Mouse (Mus musculus): ENCODE results near the gene Zfp292. TPM values are rescaled to one million over a fixed set of nuclear protein-coding genes. Genes with fewer than 3 reads are reported as not detected.
A peak's percentile ranks its signal among the peaks of the same experiment; 100 is the strongest.
"Not testable (repeated sequence)": the region's sequence is repeated elsewhere in the genome, so short reads cannot be mapped to it uniquely, and the experiment has no call there.

Zfp292 gene
- total RNA-seq (2021) (10 to 100 TPM; 14.0 to 15.7 TPM), polyA plus RNA-seq (2012; rRNA removed) (1.7 and 3.9 TPM in 2 replicates)
- long read RNA-seq, full-length matches to known transcripts = 1 of 4 reads
- long read RNA-seq, partial matches to known transcripts = 0 of 4 reads
- long read RNA-seq, other reads (novel, unspliced or antisense) = 3 of 4 reads

- whole genome bisulfite sequencing = under 1% methylated on average over 44 of the region's 44 CpGs
- Histone ChIP-seq H3K4me3 (peak within 1 kb of the TSS; percentile 58), H3K79me2 (replicated peaks; ENCODE audit: control insufficient read depth, insufficient read depth, low read length) (peaks cover 6% of the 10 kb centered on the region; the same call in 1 of the 2 replicates), H3K9ac (ENCODE audit: low read depth, low read length) (peak within 1 kb of the TSS; percentile 91), H3K36me3 (ENCODE audit: control insufficient read depth, insufficient read depth, low read length) (peaks cover 8% of the 10 kb centered on the region), H3K27me3 (ENCODE audit: control insufficient read depth, insufficient read depth, low read length) (no peaks in the 10 kb centered on the region), H3K4me1 (ENCODE audit: control insufficient read depth, insufficient read depth, low read length) (peaks cover 3% of the 10 kb centered on the region), H3K27ac (peak within 1 kb of the TSS; percentile 83)
- peak; percentile 93 to 96 for DNase-seq
- TF ChIP-seq POLR2A (IDR thresholded peaks at IDR 0.05; ENCODE audit: insufficient read depth, low read depth, low read length) (peak; percentile 82), EP300 (IDR thresholded peaks at IDR 0.05; ENCODE audit: insufficient read depth, low read depth, low read length) (0 out of 2 replicates have a peak, but pooled peaks have one; percentile 55), CTCF (IDR thresholded peaks at IDR 0.05) (no peak)
- intact Hi-C loops (cut with DNase I) = loop anchor here (5.0 to 10.0 kb wide), 2 partner anchors 61 to 328 kb away; partner anchors contain the start of gene Akirin2
Measured at GRCm38 (mm10) chr4:34882818-34883217, at the start of gene Zfp292. TSS of gene Zfp292 (minus strand) at chr4:34882960.

GRCm38 (mm10) chr4:34928386-34928785, 45.6 kb upstream of the Zfp292 start:
- 75% methylated on average over 7 of the region's 7 CpGs for WGBS
- H3K4me1 ChIP-seq (ENCODE audit: control insufficient read depth, insufficient read depth, low read length); H3K4me3 ChIP-seq; DNase-seq; H3K27ac ChIP-seq; H3K9ac ChIP-seq (ENCODE audit: low read depth, low read length); intact Hi-C loops (cut with DNase I); H3K27me3 ChIP-seq (ENCODE audit: control insufficient read depth, insufficient read depth, low read length); H3K79me2 ChIP-seq (replicated peaks; ENCODE audit: control insufficient read depth, insufficient read depth, low read length); H3K36me3 ChIP-seq (ENCODE audit: control insufficient read depth, insufficient read depth, low read length): not testable (repeated sequence)

- H3K9ac ChIP-seq (ENCODE audit: low read depth, low read length) = no peak overlapping the region
- no peaks in the 10 kb centered on the region for H3K4me1 ChIP-seq (ENCODE audit: control insufficient read depth, insufficient read depth, low read length)
- no peaks in the 10 kb centered on the region for H3K79me2 ChIP-seq (replicated peaks; ENCODE audit: control insufficient read depth, insufficient read depth, low read length)
- no peak overlapping the region for H3K27ac ChIP-seq
- intact Hi-C loops (cut with DNase I) = loop anchor here (2.0 to 5.0 kb wide), 2 partner anchors 138 to 220 kb away; no protein-coding TSS in a partner anchor
- no peaks in the 10 kb centered on the region for H3K36me3 ChIP-seq (ENCODE audit: control insufficient read depth, insufficient read depth, low read length)
- WGBS = 53% methylated on average over 6 of the region's 6 CpGs
- no peak overlapping the region for H3K4me3 ChIP-seq
- peak; percentile 79 for TF ChIP-seq CTCF (IDR thresholded peaks at IDR 0.05)
- peak; percentile 85 for TF ChIP-seq EP300 (IDR thresholded peaks at IDR 0.05; ENCODE audit: insufficient read depth, low read depth, low read length)
- TF ChIP-seq POLR2A (IDR thresholded peaks at IDR 0.05; ENCODE audit: insufficient read depth, low read depth, low read length) = no peak
- DNase-seq = peak in 1 of 2 experiments; percentile 28
- no peaks in the 10 kb centered on the region for H3K27me3 ChIP-seq (ENCODE audit: control insufficient read depth, insufficient read depth, low read length)
Measured at GRCm38 (mm10) chr4:34922177-34922870, 39.6 kb upstream of the Zfp292 start.

GRCm38 (mm10) chr4:34917400-34917799, 34.6 kb upstream of the Zfp292 start:
- WGBS = 76% methylated on average over 7 of the region's 7 CpGs
- no peak for DNase-seq
- H3K9ac ChIP-seq (ENCODE audit: low read depth, low read length) = no peak overlapping the region
- H3K27me3 ChIP-seq (ENCODE audit: control insufficient read depth, insufficient read depth, low read length) = no peaks in the 10 kb centered on the region; the same call in 1 of the 2 replicates
- no peak for TF ChIP-seq POLR2A (IDR thresholded peaks at IDR 0.05; ENCODE audit: insufficient read depth, low read depth, low read length)
- no peaks in the 10 kb centered on the region for H3K79me2 ChIP-seq (replicated peaks; ENCODE audit: control insufficient read depth, insufficient read depth, low read length)
- H3K36me3 ChIP-seq (ENCODE audit: control insufficient read depth, insufficient read depth, low read length) = no peaks in the 10 kb centered on the region
- intact Hi-C loops (cut with DNase I) = no loop called here
- H3K27ac ChIP-seq = no peak overlapping the region
- no peak overlapping the region for H3K4me3 ChIP-seq
- no peaks in the 10 kb centered on the region for H3K4me1 ChIP-seq (ENCODE audit: control insufficient read depth, insufficient read depth, low read length)

- Histone ChIP-seq H3K4me3 (no peak overlapping the region), H3K27me3 (ENCODE audit: control insufficient read depth, insufficient read depth, low read length) (no peaks in the 10 kb centered on the region; the same call in 1 of the 2 replicates), H3K79me2 (replicated peaks; ENCODE audit: control insufficient read depth, insufficient read depth, low read length) (no peaks in the 10 kb centered on the region), H3K4me1 (ENCODE audit: control insufficient read depth, insufficient read depth, low read length) (no peaks in the 10 kb centered on the region), H3K27ac (no peak overlapping the region), H3K9ac (ENCODE audit: low read depth, low read length) (no peak overlapping the region), H3K36me3 (ENCODE audit: control insufficient read depth, insufficient read depth, low read length) (no peaks in the 10 kb centered on the region)
- WGBS = 76% methylated on average over 3 of the region's 3 CpGs
- TF ChIP-seq CTCF (IDR thresholded peaks at IDR 0.05) = no peak
- TF ChIP-seq EP300 (IDR thresholded peaks at IDR 0.05; ENCODE audit: insufficient read depth, low read depth, low read length) = no peak
- TF ChIP-seq POLR2A (IDR thresholded peaks at IDR 0.05; ENCODE audit: insufficient read depth, low read depth, low read length) = no peak
- intact Hi-C loops (cut with DNase I) = no loop called here
- no peak for DNase-seq
Measured at GRCm38 (mm10) chr4:34912171-34912570, 29.4 kb upstream of the Zfp292 start.

- H3K9ac ChIP-seq (ENCODE audit: low read depth, low read length) = no peak overlapping the region
- no peak for TF ChIP-seq CTCF (IDR thresholded peaks at IDR 0.05)
- no peak for TF ChIP-seq POLR2A (IDR thresholded peaks at IDR 0.05; ENCODE audit: insufficient read depth, low read depth, low read length)
- TF ChIP-seq EP300 (IDR thresholded peaks at IDR 0.05; ENCODE audit: insufficient read depth, low read depth, low read length) = no peak
- no peaks in the 10 kb centered on the region for H3K79me2 ChIP-seq (replicated peaks; ENCODE audit: control insufficient read depth, insufficient read depth, low read length)
- H3K27ac ChIP-seq = no peak overlapping the region
- no peak for DNase-seq
- H3K4me1 ChIP-seq (ENCODE audit: control insufficient read depth, insufficient read depth, low read length) = no peaks in the 10 kb centered on the region
- no peaks in the 10 kb centered on the region; the same call in 1 of the 2 replicates for H3K27me3 ChIP-seq (ENCODE audit: control insufficient read depth, insufficient read depth, low read length)
- H3K4me3 ChIP-seq = no peak overlapping the region
- WGBS = 78% methylated on average over 3 of the region's 3 CpGs
- intact Hi-C loops (cut with DNase I) = no loop called here
- H3K36me3 ChIP-seq (ENCODE audit: control insufficient read depth, insufficient read depth, low read length) = no peaks in the 10 kb centered on the region
Measured at GRCm38 (mm10) chr4:34911401-34911800, 28.6 kb upstream of the Zfp292 start.

Measured in heart, adult 2 months (tissue).